Mouse (Mus musculus): ENCODE results near the gene Pcdh15.

GRCm38 (mm10) chr10:73908568-73908967, 809.4 kb downstream of the Pcdh15 start:
- no peak for TF ChIP-seq CTCF (IDR thresholded peaks at IDR 0.05; ENCODE audit: low read depth)
- no peak for TF ChIP-seq EP300 (optimal IDR thresholded peaks at IDR 0.05)
